Mouse (Mus musculus) limb, embryonic 11.5 days (tissue): Measurements from ENCODE around the gene Pnma5. TPM values are rescaled to one million over a fixed set of nuclear protein-coding genes. Genes with fewer than 3 reads are reported as not detected.

Experiments
- ATAC-seq: fragments of 200-750 bp; cut with Nextera tagmentation; 2 replicates; pipeline ENCODE4 v1.8.0; 2017; ENCODE audit warnings: low read depth; ENCODE audit not compliant: insufficient number of reproducible peaks, low FRiP score, low TSS enrichment
- DNase-seq: peaks from one replicate; pipeline ENCODE4 v3.0.0-alpha.2; 2015; ENCODE audit warnings: low spot score
- H3K27ac ChIP-seq: fragments of 300-500 bp; sonication (generic); replicated peaks from 2 replicates; pipeline ENCODE4 v1.5.1; 2014; ENCODE audit warnings: low read depth, mild to moderate bottlenecking, low read length
- H3K27me3 ChIP-seq: fragments of 300-500 bp; sonication (generic); 2 replicates; pipeline ENCODE4 v1.6.1; 2014; ENCODE audit warnings: mild to moderate bottlenecking, low read length, mixed read lengths; ENCODE audit not compliant: control insufficient read depth, insufficient read depth
- H3K36me3 ChIP-seq: fragments of 300-500 bp; sonication (generic); 2 replicates; pipeline ENCODE4 v1.6.1; 2014; ENCODE audit warnings: mild to moderate bottlenecking, low read length, moderate library complexity, mixed read lengths; ENCODE audit not compliant: control insufficient read depth, insufficient read depth
- H3K4me1 ChIP-seq: fragments of 300-500 bp; sonication (generic); 2 replicates; pipeline ENCODE4 v1.6.1; 2014; ENCODE audit warnings: low read length, mixed read lengths; ENCODE audit not compliant: control insufficient read depth, insufficient read depth
- H3K4me2 ChIP-seq: fragments of 300-500 bp; sonication (generic); 2 replicates; pipeline ENCODE4 v1.6.1; 2014; ENCODE audit warnings: low read depth, mild to moderate bottlenecking, moderate library complexity; ENCODE audit not compliant: severe bottlenecking
- H3K4me3 ChIP-seq: fragments of 300-500 bp; sonication (generic); 2 replicates; pipeline ENCODE4 v1.5.1; 2014; ENCODE audit warnings: low read depth, low read length
- H3K9ac ChIP-seq: fragments of 300-500 bp; sonication (generic); 2 replicates; pipeline ENCODE4 v1.6.1; 2014; ENCODE audit warnings: mild to moderate bottlenecking, low read length
- H3K9me3 ChIP-seq: fragments of 300-500 bp; sonication (generic); 2 replicates; pipeline ENCODE4 v1.6.1; 2016; ENCODE audit warnings: low read length; ENCODE audit not compliant: control insufficient read depth
- WGBS: fragments of 180-500 bp; shearing (Covaris S2); extraction: QIAGEN DNeasy Blood & Tissue Kit; methylation state at CpG from one replicate; pipeline ENCODE4 v1.1.7; 2014; 5-methylcytosine and 5-hydroxymethylcytosine counted together
- polyA plus RNA-seq: library from polyadenylated mRNA; unstranded; fragments of >200 nt; fragmentation: Nextera tagmentation; extraction: Ambion mirVana; gene quantifications from 2 replicates; pipeline ENCODE4 v1.2.1, GENCODE M21; 2014

Gene Pnma5
- polyA plus RNA-seq, 1 experiment from 2014 or later: not detected

DNA sequence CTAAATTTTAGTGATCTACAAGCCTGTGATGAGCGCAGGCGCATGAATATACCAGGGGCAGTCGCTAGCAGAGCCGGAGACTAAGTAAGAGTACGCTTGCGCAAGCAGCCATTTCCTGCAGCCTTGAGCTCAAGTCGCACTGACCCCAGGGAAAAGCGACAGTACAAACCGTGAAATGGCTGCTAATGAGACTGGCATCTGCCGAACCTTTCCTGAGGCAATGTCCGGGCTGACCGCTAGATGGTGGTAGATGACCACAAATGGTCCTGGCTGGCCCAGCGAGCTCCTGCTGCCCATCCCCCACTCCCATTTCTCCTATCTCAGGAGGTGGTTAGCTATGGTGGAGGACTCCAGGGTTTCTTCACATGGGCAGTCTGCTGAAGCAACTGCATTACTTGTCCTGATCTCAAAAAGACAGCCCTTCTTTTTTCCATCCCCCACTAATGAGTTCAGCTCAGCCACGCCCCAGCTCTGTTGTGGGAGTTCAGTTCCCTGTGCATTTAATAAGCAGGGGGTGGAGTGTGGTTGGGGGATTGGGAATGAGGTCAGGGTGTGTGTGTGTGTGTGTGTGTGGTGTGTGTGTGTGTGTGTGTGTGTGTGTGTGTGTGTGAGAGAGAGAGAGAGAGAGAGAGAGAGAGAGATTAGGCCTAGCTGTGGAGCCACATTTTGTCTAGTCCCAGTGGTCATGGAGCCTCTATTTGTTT lies 17.1 kb upstream of the Pnma5 start:
- H3K9me3 ChIP-seq: no peaks in the 10 kb centered on the region
- no peak overlapping the region for H3K27ac ChIP-seq
- no peaks in the 10 kb centered on the region for H3K27me3 ChIP-seq
- H3K4me3 ChIP-seq: no peak overlapping the region
- no peaks in the 10 kb centered on the region for H3K36me3 ChIP-seq
- WGBS: 21% methylated on average over 14 of the region's 14 CpGs
- H3K4me1 ChIP-seq: no peaks in the 10 kb centered on the region
- no peak overlapping the region for H3K9ac ChIP-seq
- ATAC-seq (peak; percentile 85; the same call in 1 of the 2 replicates), DNase-seq (peak; percentile 93)
- H3K4me2 ChIP-seq: peak overlapping the region; percentile 13; the same call in 1 of the 2 replicates

DNA sequence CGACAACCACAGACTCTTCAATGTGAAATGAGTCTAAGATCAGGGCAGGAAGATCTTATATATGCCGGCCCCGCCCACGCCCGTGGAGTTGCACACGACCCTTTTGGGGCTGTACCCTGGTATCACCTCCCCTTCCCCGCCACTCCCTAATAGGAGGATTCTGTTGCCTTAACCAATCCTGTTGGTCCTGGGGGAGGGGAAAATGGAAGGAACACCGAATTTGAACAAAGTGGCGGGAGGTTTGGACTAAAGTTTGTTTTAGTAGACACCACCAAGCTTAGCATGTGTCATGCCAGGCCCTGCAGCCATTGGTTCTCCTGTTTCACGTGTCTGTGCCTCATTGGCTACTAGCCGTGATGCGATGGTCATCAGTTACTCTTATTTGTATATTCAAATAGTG lies 2.8 kb upstream of the Pnma5 start:
- no peak for ATAC-seq

DNA sequence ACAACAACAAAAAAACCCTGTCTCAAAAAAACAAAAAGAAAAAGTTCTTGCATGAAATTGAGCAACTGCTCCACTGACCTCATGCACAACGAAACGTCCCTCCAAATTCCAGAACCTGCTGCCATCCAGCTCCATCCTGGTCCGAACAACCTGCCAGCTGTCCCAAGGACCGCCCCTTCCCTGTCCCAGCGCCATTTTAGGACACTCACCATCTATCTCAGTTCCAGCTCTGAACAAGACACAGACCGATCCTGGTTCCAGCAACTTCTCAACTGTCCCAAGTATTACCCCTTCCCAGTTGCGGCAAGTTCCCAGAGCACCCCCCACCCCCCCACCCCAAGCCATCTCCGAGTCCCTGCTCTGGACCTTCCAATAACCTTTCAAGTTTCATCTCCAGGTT lies 1.9 kb upstream of the Pnma5 start:
- H3K9me3 ChIP-seq: no peaks in the 10 kb centered on the region
- H3K4me1 ChIP-seq: no peaks in the 10 kb centered on the region
- no peak for DNase-seq
- H3K36me3 ChIP-seq: no peaks in the 10 kb centered on the region
- H3K9ac ChIP-seq: no peak overlapping the region
- H3K27ac ChIP-seq: no peak overlapping the region
- no peak for ATAC-seq
- H3K4me2 ChIP-seq: no peak overlapping the region
- 89% methylated on average over 8 of the region's 8 CpGs for WGBS
- H3K27me3 ChIP-seq: no peaks in the 10 kb centered on the region
- H3K4me3 ChIP-seq: no peak overlapping the region

More for the DNA sequence above, 2.8 kb upstream of the Pnma5 start:
- no peak for DNase-seq
- Histone ChIP-seq H3K4me2 (no peak overlapping the region), H3K4me3 (no peak overlapping the region), H3K36me3 (no peaks in the 10 kb centered on the region), H3K9me3 (no peaks in the 10 kb centered on the region), H3K4me1 (no peaks in the 10 kb centered on the region), H3K9ac (no peak overlapping the region), H3K27ac (no peak overlapping the region), H3K27me3 (no peaks in the 10 kb centered on the region)
- 80% methylated on average over 12 of the region's 12 CpGs for WGBS

DNA sequence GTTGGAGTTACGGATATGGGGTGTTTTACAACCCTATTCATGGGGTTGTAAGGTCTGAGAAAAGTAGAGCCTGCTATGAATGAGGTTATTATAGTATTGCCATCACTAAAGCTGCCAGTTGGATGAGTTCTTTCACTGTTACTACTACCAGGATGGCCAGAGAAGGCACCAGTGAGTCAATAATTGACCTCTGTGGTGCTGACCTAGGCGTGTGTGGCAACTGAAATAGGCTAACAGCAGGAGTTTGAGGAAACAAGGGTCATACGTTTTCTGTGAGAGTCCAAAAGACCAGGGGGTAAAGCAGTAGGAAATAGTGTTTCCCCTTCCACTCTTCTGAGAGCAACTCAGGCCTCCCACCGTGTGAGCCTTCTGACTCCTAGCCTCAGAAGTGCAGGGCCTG lies 24.1 kb downstream of the Pnma5 start:
- Histone ChIP-seq H3K4me1 (no peaks in the 10 kb centered on the region), H3K27ac (no peak overlapping the region), H3K27me3 (no peaks in the 10 kb centered on the region), H3K36me3 (no peaks in the 10 kb centered on the region), H3K4me3 (no peak overlapping the region), H3K4me2 (no peak overlapping the region), H3K9ac (no peak overlapping the region), H3K9me3 (no peaks in the 10 kb centered on the region)
- DNase-seq (no peak), ATAC-seq (no peak)
- 57% methylated on average over 4 of the region's 4 CpGs for WGBS

DNA sequence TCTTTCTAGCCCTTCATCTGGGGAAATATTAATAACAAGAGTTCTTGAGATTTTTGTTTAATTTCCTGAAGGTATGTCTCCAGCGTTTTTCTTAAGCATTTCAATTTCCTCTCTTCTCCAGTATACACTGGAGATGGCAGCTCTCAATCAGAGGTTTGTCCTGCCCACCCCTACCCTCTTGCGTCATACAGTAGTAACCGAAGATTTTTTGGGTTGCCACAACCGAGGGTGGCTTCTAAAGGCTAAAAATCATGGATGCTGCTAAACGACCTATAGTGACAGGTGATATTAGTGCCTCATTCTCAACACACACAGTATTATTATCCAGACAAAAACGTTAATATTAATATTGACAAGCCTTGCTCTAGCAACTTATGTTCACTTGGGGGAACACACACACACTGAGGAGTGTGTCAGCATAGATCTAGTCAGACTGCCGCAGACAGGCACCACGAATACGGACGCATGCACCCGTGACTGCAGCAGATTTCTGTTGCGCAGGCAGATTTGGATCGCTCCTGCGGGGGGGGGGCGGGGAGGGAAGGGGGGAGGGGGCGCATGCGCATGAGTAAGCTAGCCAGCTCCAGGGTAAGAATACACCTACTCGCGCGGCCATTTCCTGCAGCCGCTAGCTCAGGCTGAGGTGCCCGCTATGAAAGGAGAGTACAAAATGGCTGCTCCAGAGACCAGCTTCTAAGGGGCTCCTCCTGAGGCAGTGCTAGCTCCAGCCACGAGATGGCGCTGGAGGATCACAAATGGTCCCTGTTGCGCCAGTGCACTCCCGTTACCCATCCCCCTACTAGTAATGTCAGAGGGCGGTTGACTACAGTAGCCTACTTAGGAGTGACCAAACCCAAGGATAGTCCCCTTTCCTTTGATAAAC lies 29.1 kb downstream of the Pnma5 start:
- H3K4me1 ChIP-seq: no peaks in the 10 kb centered on the region
- H3K9me3 ChIP-seq: no peaks in the 10 kb centered on the region
- H3K27me3 ChIP-seq: no peaks in the 10 kb centered on the region
- no peak overlapping the region for H3K9ac ChIP-seq
- H3K36me3 ChIP-seq: no peaks in the 10 kb centered on the region
- ATAC-seq (peak; percentile 98), DNase-seq (peak; percentile 94)
- WGBS: 14% methylated on average over 25 of the region's 27 CpGs
- peak overlapping the region; percentile 23; the same call in 1 of the 2 replicates for H3K4me3 ChIP-seq
- peak overlapping the region; percentile 42 for H3K4me2 ChIP-seq
- H3K27ac ChIP-seq: no peak overlapping the region

DNA sequence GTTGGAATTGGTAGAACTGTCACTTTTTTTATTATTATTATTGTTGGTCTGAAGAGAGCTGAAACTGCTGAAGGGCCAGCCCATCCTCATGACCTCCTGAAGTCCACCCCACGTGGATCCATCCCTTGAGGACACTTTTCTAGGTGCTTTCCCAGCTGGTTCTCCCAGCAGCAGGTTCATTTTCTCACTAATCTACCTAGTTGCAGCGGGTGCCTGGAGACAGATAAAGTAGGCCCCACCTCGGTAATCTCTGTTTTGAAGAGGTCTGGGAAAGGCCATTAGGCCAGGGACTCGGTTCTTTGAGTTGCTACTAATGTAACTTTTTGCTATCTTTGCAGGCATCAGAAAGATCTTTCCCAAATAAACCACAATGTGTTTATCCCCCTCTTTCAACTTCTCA lies 31.2 kb downstream of the Pnma5 start:
- H3K4me3 ChIP-seq: no peak overlapping the region
- 73% methylated on average over 4 of the region's 4 CpGs for WGBS
- no peak overlapping the region for H3K4me2 ChIP-seq
- DNase-seq (no peak), ATAC-seq (no peak)
- H3K27me3 ChIP-seq: no peaks in the 10 kb centered on the region
- H3K9ac ChIP-seq: no peak overlapping the region
- no peaks in the 10 kb centered on the region for H3K4me1 ChIP-seq
- no peak overlapping the region for H3K27ac ChIP-seq
- no peaks in the 10 kb centered on the region for H3K9me3 ChIP-seq
- no peaks in the 10 kb centered on the region for H3K36me3 ChIP-seq

DNA sequence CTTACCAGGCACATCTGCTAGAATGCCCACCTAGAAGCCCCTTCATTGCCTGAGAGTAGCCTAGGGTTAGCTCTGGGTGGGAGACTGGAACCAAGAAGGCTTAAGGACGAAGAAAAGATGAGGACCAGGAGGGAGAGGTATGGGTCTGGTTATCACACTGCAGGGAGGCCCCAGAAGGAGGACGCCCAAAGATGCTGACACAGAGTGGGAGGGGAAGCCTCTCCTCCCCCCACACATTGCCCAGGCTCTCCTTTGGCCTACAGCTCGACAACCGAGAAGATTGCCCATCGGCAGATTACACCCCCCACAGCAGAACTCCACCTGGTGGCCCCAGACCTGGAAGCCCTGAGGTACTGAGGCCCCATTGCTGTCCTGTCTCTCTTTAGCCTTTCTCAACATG lies 33.8 kb downstream of the Pnma5 start:
- WGBS: 76% methylated on average over 5 of the region's 5 CpGs
- Histone ChIP-seq H3K27me3 (no peaks in the 10 kb centered on the region), H3K4me3 (no peak overlapping the region), H3K4me1 (no peaks in the 10 kb centered on the region), H3K9me3 (no peaks in the 10 kb centered on the region), H3K27ac (no peak overlapping the region), H3K9ac (no peak overlapping the region), H3K4me2 (no peak overlapping the region), H3K36me3 (no peaks in the 10 kb centered on the region)
- no peak for ATAC-seq
- no peak for DNase-seq

DNA sequence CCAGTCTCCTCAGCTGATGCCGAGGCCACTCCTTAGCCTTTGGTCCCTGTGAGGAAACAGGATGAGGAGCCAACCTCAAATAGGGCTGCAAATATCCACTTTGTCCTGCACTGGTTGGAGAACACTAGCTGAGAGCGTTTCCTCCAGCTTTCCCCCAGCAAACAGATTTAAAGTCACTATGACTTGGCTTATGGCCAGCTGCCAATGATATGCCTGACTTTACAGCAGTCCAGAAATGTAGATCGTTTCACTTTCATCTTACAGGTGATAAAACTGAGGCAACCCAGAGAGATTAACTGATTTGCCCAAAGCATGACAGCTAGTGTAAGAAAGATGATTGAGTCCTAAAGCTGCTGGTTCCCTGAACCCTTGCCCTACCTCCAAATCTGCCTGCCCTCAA lies 41.4 kb downstream of the Pnma5 start:
- Histone ChIP-seq H3K36me3 (no peaks in the 10 kb centered on the region), H3K4me3 (no peak overlapping the region), H3K4me2 (no peak overlapping the region), H3K27ac (no peak overlapping the region), H3K9me3 (no peaks in the 10 kb centered on the region), H3K27me3 (no peaks in the 10 kb centered on the region), H3K4me1 (no peaks in the 10 kb centered on the region), H3K9ac (no peak overlapping the region)
- ATAC-seq (no peak), DNase-seq (no peak)
- WGBS: 89% methylated on average over 3 of the region's 3 CpGs
